Mouse (Mus musculus): Measurements from ENCODE around the gene Zfp386.
"Not testable (repeated sequence)": the region's sequence is repeated elsewhere in the genome, so short reads cannot be mapped to it uniquely, and the experiment has no call there.

Gene Zfp386

DNA sequence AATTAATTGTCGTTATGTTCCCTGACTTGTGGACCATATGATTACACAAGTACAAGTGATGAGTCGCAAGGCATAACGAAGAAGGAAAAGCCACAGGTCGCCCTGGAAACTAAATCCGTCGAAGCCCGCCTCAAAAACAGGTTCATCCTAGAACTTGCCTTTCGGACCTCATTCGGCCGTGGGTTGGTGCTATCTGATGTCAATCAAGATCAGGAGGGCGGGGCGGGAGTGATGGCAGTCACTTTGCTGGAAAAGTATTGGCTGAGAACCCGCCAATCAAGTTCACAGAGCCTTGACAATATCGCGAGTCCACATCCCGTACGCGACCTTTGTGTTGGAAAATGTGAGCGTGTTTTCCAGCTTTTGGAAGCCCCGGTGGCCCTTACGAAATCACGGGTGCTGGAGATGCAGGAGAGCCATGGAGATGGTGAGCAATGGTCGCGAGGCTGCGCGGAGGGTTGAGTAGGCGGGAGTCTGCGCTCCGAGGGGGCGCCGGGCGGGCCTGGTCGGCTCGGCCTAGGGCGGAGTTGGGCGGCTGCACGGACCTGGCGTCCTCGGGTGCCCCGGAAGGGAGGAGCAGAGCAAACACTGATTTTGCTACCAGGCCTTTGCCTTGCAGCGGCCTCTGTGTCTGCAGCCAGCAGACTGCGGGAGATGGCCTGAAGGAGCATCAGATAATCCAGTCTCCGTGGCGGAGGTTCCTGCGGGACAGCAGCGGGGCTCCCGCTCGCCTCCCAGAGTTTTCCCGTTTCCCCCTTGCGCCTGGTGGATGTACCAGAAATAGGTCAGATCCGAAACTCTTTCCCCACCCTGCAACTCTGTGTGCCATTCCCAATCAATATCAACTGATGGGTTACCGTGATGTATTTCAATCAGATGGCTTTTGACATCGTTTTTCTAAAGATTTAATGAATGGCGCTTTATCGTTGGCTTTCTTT lies at the start of gene Zfp386:
Gene Zfp386, plus strand, starts transcription at position 285 of the 938 bp plus-strand sequence.
- DNase-seq, result peak; percentile 99

GRCm38 (mm10) chr12:115999784-116000183 lies 47.7 kb upstream of the Zfp386 start:
- DNase-seq, result not testable (repeated sequence)

DNA sequence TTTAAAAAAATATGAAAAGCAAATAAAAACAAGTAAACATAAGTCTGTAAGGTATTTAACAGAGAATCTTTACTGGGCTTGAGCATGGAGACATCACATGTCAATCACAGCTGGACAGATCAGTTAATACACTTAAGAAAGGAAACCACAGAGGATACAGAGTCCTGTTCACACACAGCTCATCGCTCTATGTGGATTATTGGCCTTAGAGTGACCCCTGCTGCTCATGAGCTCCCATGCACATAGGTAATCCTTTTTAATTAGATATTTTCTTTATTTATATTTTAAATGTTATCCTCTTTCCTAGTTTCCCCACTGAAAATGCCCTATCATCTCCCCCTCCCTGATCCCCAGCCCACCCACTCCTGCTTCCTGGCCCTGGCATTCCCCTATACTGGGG lies 44.6 kb upstream of the Zfp386 start:
- DNase-seq, result not testable (repeated sequence)

DNA sequence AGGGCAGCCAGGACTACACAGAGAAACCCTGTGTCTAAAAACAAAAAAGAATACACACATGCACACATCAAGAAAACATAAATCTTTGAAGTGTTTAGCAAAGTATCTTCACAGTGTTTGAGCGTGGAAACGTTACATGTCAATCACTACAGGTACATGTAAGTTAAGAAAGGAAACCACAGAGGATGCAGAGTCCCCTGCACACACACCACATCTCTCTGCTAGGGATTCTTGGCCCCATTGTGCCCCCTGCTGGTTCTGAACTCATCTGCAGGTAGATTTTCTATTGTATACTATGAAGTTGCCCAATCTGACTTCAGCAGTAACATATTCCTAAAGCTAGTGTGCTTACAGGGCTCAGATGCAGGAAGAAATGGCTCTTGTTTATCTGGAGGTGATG lies 36.7 kb upstream of the Zfp386 start:
- DNase-seq, result no peak

DNA sequence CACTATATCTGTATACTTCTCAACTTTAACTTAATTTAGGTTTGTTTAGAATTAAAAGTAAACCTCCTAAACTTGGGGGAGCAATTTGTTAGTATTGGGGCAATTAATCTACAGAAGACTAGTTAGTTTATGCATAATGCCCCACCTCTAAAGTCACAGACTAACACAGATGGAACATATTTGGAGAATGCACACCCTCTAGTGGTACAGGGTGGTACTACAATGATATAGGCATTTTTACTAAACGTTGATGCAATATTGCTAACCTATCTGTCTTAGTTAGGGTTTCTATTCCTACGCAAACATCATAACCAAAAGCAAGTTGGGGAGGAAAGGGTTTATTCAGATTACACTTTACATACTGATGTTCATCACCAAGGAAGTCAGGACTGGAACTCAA lies 19.4 kb upstream of the Zfp386 start:
- no peak for DNase-seq

DNA sequence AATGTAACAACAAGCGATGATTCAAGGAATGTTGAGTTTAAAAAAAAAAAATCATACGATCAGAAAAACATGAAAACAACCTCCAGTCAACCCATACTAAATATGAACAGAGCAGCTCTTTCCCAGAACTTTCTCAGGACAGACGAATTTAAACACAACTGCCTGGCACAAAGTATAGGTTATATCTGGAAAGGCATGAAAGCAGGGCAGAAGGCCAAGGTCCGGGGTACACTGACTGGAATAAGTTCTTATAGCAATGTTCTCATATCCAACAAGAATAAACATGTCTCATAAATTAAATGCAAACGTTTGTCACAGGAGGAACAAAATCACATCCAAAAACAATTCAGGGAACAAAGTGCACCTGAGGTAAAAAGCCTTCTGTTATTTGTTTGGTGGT lies 12.2 kb upstream of the Zfp386 start:
- DNase-seq, result no peak

GRCm38 (mm10) chr12:116044785-116045184 lies 2.7 kb upstream of the Zfp386 start:
- no peak for DNase-seq

- no peak for DNase-seq
Observed at GRCm38 (mm10) chr12:116048766-116049165, 1.2 kb downstream of the Zfp386 start.

DNA sequence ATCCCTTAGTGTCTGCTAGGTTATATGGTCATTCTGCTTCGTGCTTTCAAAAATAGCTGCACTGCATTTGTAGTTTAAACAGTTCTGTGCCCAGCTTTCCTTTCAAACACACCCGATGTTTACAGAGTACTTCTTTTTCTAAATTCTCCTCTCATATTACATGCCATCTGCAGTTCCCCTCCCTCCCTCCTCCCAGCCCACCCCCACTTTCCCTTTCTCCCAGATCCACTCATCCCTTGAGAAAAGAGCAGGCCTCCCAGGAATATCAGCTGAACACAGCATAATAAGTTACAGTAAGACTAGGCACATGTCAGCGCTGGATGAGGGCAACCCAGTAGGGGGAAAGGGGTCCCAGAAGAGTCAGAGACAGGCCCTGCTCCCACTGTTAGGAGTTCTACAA lies 1.7 kb downstream of the Zfp386 start:
- no peak for DNase-seq

DNA sequence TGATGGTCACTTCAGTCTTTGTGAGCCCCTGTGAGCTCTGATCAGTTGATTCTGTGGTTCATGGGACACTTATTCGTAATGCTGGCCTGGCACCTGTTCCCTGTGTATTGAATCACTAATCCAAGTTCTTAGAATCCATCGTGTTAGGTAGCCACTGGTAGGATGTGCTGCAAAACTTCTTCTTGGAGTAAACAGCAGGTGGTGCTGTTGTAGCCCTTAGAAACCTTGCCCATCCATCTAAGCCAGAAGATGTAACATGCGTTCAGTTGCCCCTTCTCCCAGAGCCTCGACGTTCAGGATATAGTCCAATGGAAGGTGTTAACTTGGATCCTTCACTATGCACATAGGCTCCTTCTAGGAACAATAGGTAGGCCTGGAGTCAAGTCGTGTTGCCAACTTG lies 2.2 kb downstream of the Zfp386 start:
- DNase-seq, result peak; percentile 12

GRCm38 (mm10) chr12:116054342-116054741 lies 6.8 kb downstream of the Zfp386 start:
- DNase-seq, result no peak

- no peak for DNase-seq
Observed at GRCm38 (mm10) chr12:116056112-116056511, 8.6 kb downstream of the Zfp386 start.

GRCm38 (mm10) chr12:116061561-116062193 lies 14.2 kb downstream of the Zfp386 start:
- DNase-seq, result no peak

DNA sequence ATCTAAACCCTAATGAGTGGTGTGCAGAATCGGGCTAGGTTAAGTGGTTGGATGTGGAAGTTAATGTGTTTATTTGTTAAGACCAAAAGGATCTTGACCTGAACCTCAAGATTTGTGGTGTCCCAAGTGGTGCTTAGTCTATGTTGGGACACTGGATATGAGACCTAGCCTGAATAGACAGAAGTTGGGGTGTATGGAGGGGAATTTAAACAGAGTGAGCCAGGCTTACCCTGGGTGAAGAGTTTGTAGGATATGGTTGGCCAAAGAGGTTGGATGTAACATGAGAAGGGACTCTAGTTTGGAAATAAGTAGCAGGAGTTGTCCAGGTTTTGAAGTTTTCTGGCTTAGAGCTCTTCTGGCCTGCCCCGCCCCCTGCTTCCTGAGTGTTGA lies 14.7 kb downstream of the Zfp386 start:
- no peak for DNase-seq

DNA sequence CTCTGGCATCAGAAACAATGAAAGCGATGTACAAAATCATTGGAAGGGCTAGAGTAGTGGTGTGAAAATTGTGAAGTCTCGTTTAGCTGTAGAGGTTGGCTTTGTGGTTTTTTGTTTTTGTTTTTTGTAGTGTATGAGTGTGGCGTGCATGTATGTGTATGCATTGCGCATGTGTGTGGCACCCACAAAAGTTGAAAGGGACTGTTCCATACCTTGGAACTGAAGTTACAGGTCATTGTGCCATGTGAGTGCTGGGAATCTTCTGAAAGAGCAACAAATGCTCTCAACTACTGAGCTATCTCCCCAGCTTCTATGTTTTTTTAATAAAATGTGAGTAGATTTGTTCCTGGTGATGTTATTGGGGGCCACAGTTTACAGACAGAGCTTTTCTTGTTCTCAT lies 15.5 kb downstream of the Zfp386 start:
- no peak for DNase-seq

- DNase-seq, result peak; percentile 21
Observed at GRCm38 (mm10) chr12:116071023-116071422, 23.5 kb downstream of the Zfp386 start.

GRCm38 (mm10) chr12:116077074-116077854 lies 29.7 kb downstream of the Zfp386 start, which contains the start of gene Vipr2:
TSS of gene Vipr2 (plus strand) at chr12:116077726.
- DNase-seq, result no peak

- DNase-seq, result no peak
Observed at GRCm38 (mm10) chr12:116077855-116078366, 30.4 kb downstream of the Zfp386 start.

DNA sequence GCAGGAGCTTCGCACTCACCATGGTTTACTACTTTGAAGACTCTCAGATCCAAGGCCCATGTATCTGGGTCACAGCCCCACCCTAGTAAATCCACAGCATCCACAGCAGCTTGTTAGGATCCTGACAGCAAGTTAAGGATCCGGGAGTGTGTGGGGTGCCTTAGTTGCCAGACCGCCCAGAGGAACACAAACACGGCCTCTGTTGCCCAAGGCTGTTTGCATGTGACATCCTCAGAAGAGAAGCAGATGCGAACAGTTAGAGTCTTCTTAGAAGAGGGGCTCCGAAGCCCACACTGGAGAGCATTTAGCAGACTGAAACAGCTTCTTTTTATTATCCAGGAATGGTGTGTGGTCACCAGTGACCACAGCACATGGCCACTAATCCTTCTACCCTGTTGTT lies 35.6 kb downstream of the Zfp386 start:
- DNase-seq, result no peak

GRCm38 (mm10) chr12:116084294-116084693 lies 36.8 kb downstream of the Zfp386 start:
- DNase-seq, result no peak

- no peak for DNase-seq
Observed at GRCm38 (mm10) chr12:116086951-116087600, 39.6 kb downstream of the Zfp386 start.

DNA sequence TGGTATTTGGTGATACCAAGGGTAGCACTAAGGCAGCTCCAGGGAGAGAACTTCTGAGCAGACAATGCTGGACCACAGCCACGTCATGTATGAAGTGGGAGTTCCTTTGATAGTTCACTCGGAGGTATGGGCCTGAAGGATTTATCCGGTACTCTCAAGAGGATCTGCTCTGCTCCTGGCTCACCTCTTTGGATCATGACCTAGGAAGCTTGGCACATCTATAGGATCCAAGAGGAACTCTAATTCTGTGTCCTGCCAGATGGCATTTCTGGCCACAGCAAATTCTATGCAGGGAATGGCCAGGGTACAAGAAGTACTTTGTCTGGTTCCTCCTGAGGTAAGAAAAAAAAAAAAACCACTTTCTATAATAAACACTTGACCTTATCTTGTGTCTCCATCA lies 42.3 kb downstream of the Zfp386 start:
- no peak for DNase-seq

Data from right cerebral cortex, adult 18-20 months (tissue).